Mouse (Mus musculus): ENCODE measurements at regions not wholly inside any gene's neighbourhood (a gene's known extent, or its start where the extent isn't known, plus 50 kb on each side); places are given as distances from the start of the nearest gene placed in this dataset.
A peak's percentile ranks its signal among the peaks of the same experiment; 100 is the strongest.

DNA sequence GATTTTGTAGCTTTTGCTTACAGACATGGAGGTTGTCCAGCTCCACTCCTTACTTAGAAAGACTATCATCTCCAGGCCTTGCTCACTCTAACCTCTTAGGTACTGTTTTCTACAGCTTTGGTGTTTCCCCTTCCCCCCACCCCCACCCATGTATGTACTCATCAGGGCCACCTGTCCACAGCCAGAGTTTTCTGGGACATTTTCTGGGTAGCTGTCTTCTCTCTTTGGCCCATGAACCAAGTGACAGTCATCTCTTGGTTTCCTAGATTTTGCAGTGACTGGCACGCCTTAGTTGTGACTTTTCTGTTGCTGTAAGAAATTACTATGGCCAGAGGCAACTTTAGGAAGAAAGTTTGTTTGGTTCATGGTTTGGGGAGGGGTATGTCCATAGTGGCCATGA is 181.8 kb upstream of the Klf3 start:
- no peak for ATAC-seq (replicated peaks; ENCODE audit: low FRiP score, low TSS enrichment, low read depth)
- H3K27ac ChIP-seq (ENCODE audit: low read depth) = no peak overlapping the region

DNA sequence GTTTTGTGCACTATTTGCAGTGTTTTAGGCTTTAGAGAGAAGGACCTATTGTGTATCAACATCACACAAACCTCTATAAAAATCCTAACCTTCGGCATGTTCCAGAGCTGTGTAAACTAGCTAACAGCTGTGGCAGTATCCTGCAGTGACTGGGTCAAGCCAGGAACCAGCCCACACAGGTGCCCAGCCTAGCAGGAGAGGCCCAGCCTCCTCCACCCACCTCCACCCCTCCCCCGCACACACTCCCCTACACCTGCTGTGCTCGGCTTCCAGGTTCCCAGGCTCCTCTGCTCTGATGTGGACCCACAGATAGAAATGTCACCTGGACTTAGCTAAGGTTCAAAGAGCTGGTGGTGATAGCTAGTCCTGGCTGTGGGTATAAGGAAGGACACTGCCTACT is 179.5 kb upstream of the Klf3 start:
- 41% methylated on average over 3 of the region's 3 CpGs for WGBS
- Histone ChIP-seq H3K27ac (ENCODE audit: low read depth) (peak overlapping the region; percentile 28), H3K4me2 (ENCODE audit: low read length) (no peak overlapping the region), H3K36me3 (ENCODE audit: control insufficient read depth, insufficient read depth, low read length) (no peaks in the 10 kb centered on the region), H3K9ac (ENCODE audit: low read length) (no peak overlapping the region), H3K27me3 (replicated peaks; ENCODE audit: control insufficient read depth, insufficient read depth, low read length) (no peaks in the 10 kb centered on the region), H3K9me3 (ENCODE audit: control insufficient read depth, low read length) (no peaks in the 10 kb centered on the region), H3K4me3 (ENCODE audit: low read depth, low read length) (no peak overlapping the region), H3K4me1 (replicated peaks; ENCODE audit: control insufficient read depth, insufficient read depth, low read length) (peaks cover 2% of the 10 kb centered on the region; the same call in 1 of the 2 replicates)
- peak; percentile 67 for ATAC-seq (replicated peaks; ENCODE audit: low FRiP score, low TSS enrichment, low read depth)
- peak; percentile 66 for DNase-seq (ENCODE audit: low spot score)

More for the DNA sequence above, 181.8 kb upstream of the Klf3 start:
- Histone ChIP-seq H3K4me1 (replicated peaks; ENCODE audit: control insufficient read depth, insufficient read depth, low read length) (peaks cover 2% of the 10 kb centered on the region; the same call in 1 of the 2 replicates), H3K4me3 (ENCODE audit: low read depth, low read length) (no peak overlapping the region), H3K27me3 (replicated peaks; ENCODE audit: control insufficient read depth, insufficient read depth, low read length) (no peaks in the 10 kb centered on the region), H3K9ac (ENCODE audit: low read length) (no peak overlapping the region), H3K9me3 (ENCODE audit: control insufficient read depth, low read length) (no peaks in the 10 kb centered on the region), H3K4me2 (ENCODE audit: low read length) (no peak overlapping the region), H3K36me3 (ENCODE audit: control insufficient read depth, insufficient read depth, low read length) (no peaks in the 10 kb centered on the region)
- 86% methylated on average over 1 of the region's 1 CpGs for WGBS
- DNase-seq (ENCODE audit: low spot score) = no peak

DNA sequence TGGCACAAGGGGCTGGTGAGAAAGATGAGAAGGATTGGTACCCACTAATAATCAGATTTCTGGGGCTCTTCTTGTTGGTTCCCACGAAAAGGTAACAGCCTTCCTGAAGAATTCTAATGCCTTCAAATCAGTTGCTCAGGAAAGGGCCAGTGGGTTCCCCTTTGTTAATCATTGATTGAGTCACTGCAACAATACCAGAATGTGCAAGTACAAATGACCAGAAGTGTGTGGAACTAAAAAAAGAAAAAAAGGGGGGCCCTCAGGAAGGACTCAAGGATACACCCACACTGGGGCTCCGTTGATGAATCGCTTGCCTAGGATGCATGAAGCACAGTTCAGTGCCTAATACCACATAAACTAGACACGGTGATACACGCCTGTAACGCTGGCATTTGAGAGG is 179.0 kb upstream of the Klf3 start:
- H3K4me1 ChIP-seq (replicated peaks; ENCODE audit: control insufficient read depth, insufficient read depth, low read length) = peaks cover 2% of the 10 kb centered on the region; the same call in 1 of the 2 replicates
- 61% methylated on average over 6 of the region's 6 CpGs for WGBS

GRCm38 (mm10) chr5:64625421-64625820 is 177.8 kb upstream of the Klf3 start:
- no peak for DNase-seq (ENCODE audit: low spot score)
- Histone ChIP-seq H3K27ac (ENCODE audit: low read depth) (peak overlapping the region; percentile 12; the same call in 1 of the 2 replicates), H3K4me3 (ENCODE audit: low read depth, low read length) (no peak overlapping the region), H3K27me3 (replicated peaks; ENCODE audit: control insufficient read depth, insufficient read depth, low read length) (no peaks in the 10 kb centered on the region), H3K4me1 (replicated peaks; ENCODE audit: control insufficient read depth, insufficient read depth, low read length) (peaks cover 2% of the 10 kb centered on the region; the same call in 1 of the 2 replicates), H3K36me3 (ENCODE audit: control insufficient read depth, insufficient read depth, low read length) (no peaks in the 10 kb centered on the region), H3K9me3 (ENCODE audit: control insufficient read depth, low read length) (no peaks in the 10 kb centered on the region), H3K4me2 (ENCODE audit: low read length) (no peak overlapping the region), H3K9ac (ENCODE audit: low read length) (no peak overlapping the region)
- 76% methylated on average over 4 of the region's 4 CpGs for WGBS
- ATAC-seq (replicated peaks; ENCODE audit: low FRiP score, low TSS enrichment, low read depth) = no peak

More for the DNA sequence above, 179.0 kb upstream of the Klf3 start:
- no peaks in the 10 kb centered on the region for H3K36me3 ChIP-seq (ENCODE audit: control insufficient read depth, insufficient read depth, low read length)
- no peaks in the 10 kb centered on the region for H3K27me3 ChIP-seq (replicated peaks; ENCODE audit: control insufficient read depth, insufficient read depth, low read length)
- no peak overlapping the region for H3K4me3 ChIP-seq (ENCODE audit: low read depth, low read length)
- no peaks in the 10 kb centered on the region for H3K9me3 ChIP-seq (ENCODE audit: control insufficient read depth, low read length)
- H3K4me2 ChIP-seq (ENCODE audit: low read length) = no peak overlapping the region
- ATAC-seq (replicated peaks; ENCODE audit: low FRiP score, low TSS enrichment, low read depth) (no peak), DNase-seq (ENCODE audit: low spot score) (no peak)
- no peak overlapping the region for H3K9ac ChIP-seq (ENCODE audit: low read length)
- H3K27ac ChIP-seq (ENCODE audit: low read depth) = peak overlapping the region; percentile 28

DNA sequence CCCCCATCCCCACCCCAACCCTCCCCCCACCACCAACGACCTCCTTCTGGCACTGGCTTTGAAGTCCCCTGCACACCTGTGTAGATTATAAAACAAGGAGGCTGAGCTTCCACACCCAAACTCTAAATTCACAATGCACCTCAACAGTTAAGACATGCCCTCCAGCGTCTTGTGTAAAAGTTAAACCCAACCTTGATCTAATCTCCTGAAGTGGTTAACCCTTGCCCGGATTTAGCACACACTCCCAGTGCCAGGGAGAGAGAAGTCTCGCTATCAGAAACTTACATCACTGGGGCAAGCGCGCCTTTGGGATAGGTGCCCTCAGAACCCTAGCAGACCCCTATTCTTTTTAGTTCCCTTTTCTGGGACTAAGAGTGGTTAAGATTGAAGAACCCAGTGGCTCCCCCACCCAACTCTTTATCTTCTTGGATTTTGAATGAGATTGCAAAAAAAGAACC is 177.3 kb upstream of the Klf3 start:
- ATAC-seq (replicated peaks; ENCODE audit: low FRiP score, low TSS enrichment, low read depth) (no peak), DNase-seq (ENCODE audit: low spot score) (no peak)
- 39% methylated on average over 6 of the region's 6 CpGs for WGBS
- peaks cover 2% of the 10 kb centered on the region; the same call in 1 of the 2 replicates for H3K4me1 ChIP-seq (replicated peaks; ENCODE audit: control insufficient read depth, insufficient read depth, low read length)
- peak overlapping the region; percentile 12 for H3K27ac ChIP-seq (ENCODE audit: low read depth)
- no peaks in the 10 kb centered on the region for H3K9me3 ChIP-seq (ENCODE audit: control insufficient read depth, low read length)
- H3K4me3 ChIP-seq (ENCODE audit: low read depth, low read length) = no peak overlapping the region
- no peaks in the 10 kb centered on the region for H3K27me3 ChIP-seq (replicated peaks; ENCODE audit: control insufficient read depth, insufficient read depth, low read length)
- no peaks in the 10 kb centered on the region for H3K36me3 ChIP-seq (ENCODE audit: control insufficient read depth, insufficient read depth, low read length)
- no peak overlapping the region for H3K9ac ChIP-seq (ENCODE audit: low read length)
- H3K4me2 ChIP-seq (ENCODE audit: low read length) = 0 out of 2 replicates have a peak overlapping the region, but pooled peaks have one; percentile 7

DNA sequence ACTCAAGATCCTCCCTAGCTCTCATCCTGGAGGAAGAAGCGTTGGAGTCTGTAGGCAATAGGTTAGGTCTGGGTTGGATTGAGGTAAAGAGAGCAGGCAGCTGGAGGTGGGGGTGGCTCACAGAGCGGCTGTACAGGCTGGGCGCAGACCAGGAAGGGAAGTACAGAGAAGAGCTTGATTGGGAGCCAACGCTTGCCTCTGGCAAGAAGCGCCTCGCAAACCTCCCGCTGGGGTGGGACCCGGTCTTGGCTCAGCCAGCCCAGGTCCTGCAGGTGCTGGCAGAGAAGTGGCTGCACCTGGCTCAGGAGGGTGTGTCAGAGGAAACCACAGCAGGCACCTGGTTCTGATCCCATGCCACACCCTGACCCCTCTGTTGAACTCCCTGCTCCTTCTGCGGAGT is 176.8 kb upstream of the Klf3 start:
- peak; percentile 66 for DNase-seq (ENCODE audit: low spot score)

GRCm38 (mm10) chr5:64630582-64630981 is 172.6 kb upstream of the Klf3 start:
- no peak overlapping the region for H3K9ac ChIP-seq (ENCODE audit: low read length)
- peak; percentile 48 for ATAC-seq (replicated peaks; ENCODE audit: low FRiP score, low TSS enrichment, low read depth)
- H3K27ac ChIP-seq (ENCODE audit: low read depth) = no peak overlapping the region
- no peak overlapping the region for H3K4me2 ChIP-seq (ENCODE audit: low read length)
- no peaks in the 10 kb centered on the region for H3K27me3 ChIP-seq (replicated peaks; ENCODE audit: control insufficient read depth, insufficient read depth, low read length)
- no peak overlapping the region for H3K4me3 ChIP-seq (ENCODE audit: low read depth, low read length)
- H3K9me3 ChIP-seq (ENCODE audit: control insufficient read depth, low read length) = no peaks in the 10 kb centered on the region
- no peaks in the 10 kb centered on the region; the same call in 1 of the 2 replicates for H3K4me1 ChIP-seq (replicated peaks; ENCODE audit: control insufficient read depth, insufficient read depth, low read length)
- WGBS = 88% methylated on average over 2 of the region's 2 CpGs
- H3K36me3 ChIP-seq (ENCODE audit: control insufficient read depth, insufficient read depth, low read length) = no peaks in the 10 kb centered on the region
- DNase-seq (ENCODE audit: low spot score) = no peak

More for the DNA sequence above, 176.8 kb upstream of the Klf3 start:
- H3K9me3 ChIP-seq (ENCODE audit: control insufficient read depth, low read length) = no peaks in the 10 kb centered on the region
- peak overlapping the region; percentile 12 for H3K27ac ChIP-seq (ENCODE audit: low read depth)
- no peaks in the 10 kb centered on the region for H3K36me3 ChIP-seq (ENCODE audit: control insufficient read depth, insufficient read depth, low read length)
- H3K27me3 ChIP-seq (replicated peaks; ENCODE audit: control insufficient read depth, insufficient read depth, low read length) = no peaks in the 10 kb centered on the region
- H3K4me2 ChIP-seq (ENCODE audit: low read length) = peak overlapping the region; percentile 7; the same call in 1 of the 2 replicates
- WGBS = 27% methylated on average over 9 of the region's 9 CpGs
- peak; percentile 67; the same call in 1 of the 2 replicates for ATAC-seq (replicated peaks; ENCODE audit: low FRiP score, low TSS enrichment, low read depth)
- H3K4me3 ChIP-seq (ENCODE audit: low read depth, low read length) = no peak overlapping the region
- peaks cover 2% of the 10 kb centered on the region; the same call in 1 of the 2 replicates for H3K4me1 ChIP-seq (replicated peaks; ENCODE audit: control insufficient read depth, insufficient read depth, low read length)
- no peak overlapping the region for H3K9ac ChIP-seq (ENCODE audit: low read length)

- WGBS = 85% methylated on average over 5 of the region's 5 CpGs
- Histone ChIP-seq H3K4me3 (ENCODE audit: low read depth, low read length) (no peak overlapping the region), H3K9me3 (ENCODE audit: control insufficient read depth, low read length) (no peaks in the 10 kb centered on the region), H3K27me3 (replicated peaks; ENCODE audit: control insufficient read depth, insufficient read depth, low read length) (no peaks in the 10 kb centered on the region), H3K4me1 (replicated peaks; ENCODE audit: control insufficient read depth, insufficient read depth, low read length) (no peaks in the 10 kb centered on the region), H3K36me3 (ENCODE audit: control insufficient read depth, insufficient read depth, low read length) (no peaks in the 10 kb centered on the region), H3K9ac (ENCODE audit: low read length) (no peak overlapping the region), H3K27ac (ENCODE audit: low read depth) (no peak overlapping the region), H3K4me2 (ENCODE audit: low read length) (no peak overlapping the region)
- ATAC-seq (replicated peaks; ENCODE audit: low FRiP score, low TSS enrichment, low read depth) (no peak), DNase-seq (ENCODE audit: low spot score) (no peak)
Observed at GRCm38 (mm10) chr5:64632171-64632570, 171.0 kb upstream of the Klf3 start.

- Histone ChIP-seq H3K4me1 (replicated peaks; ENCODE audit: control insufficient read depth, insufficient read depth, low read length) (no peaks in the 10 kb centered on the region), H3K27me3 (replicated peaks; ENCODE audit: control insufficient read depth, insufficient read depth, low read length) (no peaks in the 10 kb centered on the region), H3K9ac (ENCODE audit: low read length) (no peak overlapping the region), H3K9me3 (ENCODE audit: control insufficient read depth, low read length) (no peaks in the 10 kb centered on the region), H3K4me2 (ENCODE audit: low read length) (no peak overlapping the region), H3K4me3 (ENCODE audit: low read depth, low read length) (no peak overlapping the region), H3K27ac (ENCODE audit: low read depth) (no peak overlapping the region), H3K36me3 (ENCODE audit: control insufficient read depth, insufficient read depth, low read length) (no peaks in the 10 kb centered on the region)
- DNase-seq (ENCODE audit: low spot score) = no peak
- ATAC-seq (replicated peaks; ENCODE audit: low FRiP score, low TSS enrichment, low read depth) = no peak
- WGBS = 70% methylated on average over 8 of the region's 8 CpGs
Observed at GRCm38 (mm10) chr5:64634008-64634407, 169.2 kb upstream of the Klf3 start.
